Mouse (Mus musculus): ENCODE measurements around the gene Sox12. TPM values are rescaled to one million over a fixed set of nuclear protein-coding genes. Genes with fewer than 3 reads are reported as not detected.
"Not testable (repeated sequence)": the region's sequence is repeated elsewhere in the genome, so short reads cannot be mapped to it uniquely, and the experiment has no call there.

Gene Sox12
- polyA plus RNA-seq, 1 experiment from 2014 or later = 15.8 TPM

DNA sequence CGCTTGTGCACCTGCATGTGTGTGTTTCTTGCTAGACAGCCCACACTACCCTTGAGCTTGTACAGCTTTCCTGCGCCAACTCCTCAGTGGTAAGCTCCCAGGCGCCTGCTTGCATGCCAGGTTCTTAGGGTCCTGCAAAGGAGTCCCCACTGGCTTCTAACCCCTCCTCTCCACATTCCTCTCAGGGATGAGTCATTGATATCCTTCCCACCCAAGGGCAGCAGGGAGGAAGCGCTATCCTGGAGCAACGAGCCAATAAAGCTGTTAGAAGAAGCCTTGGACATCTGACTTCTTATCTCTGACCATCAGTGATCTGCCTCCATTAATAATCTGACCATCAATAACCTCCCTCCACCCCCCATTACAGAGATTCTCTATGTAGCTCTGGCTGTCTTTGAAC is 29.9 kb downstream of the Sox12 start:
- ATAC-seq = no peak
- Histone ChIP-seq H3K9me3 (ENCODE audit: control insufficient read depth, low read length) (no peaks in the 10 kb centered on the region), H3K4me2 (ENCODE audit: low read length) (no peak overlapping the region), H3K27me3 (replicated peaks; ENCODE audit: control insufficient read depth, insufficient read depth, low read length) (no peaks in the 10 kb centered on the region), H3K9ac (replicated peaks; ENCODE audit: low read depth, low read length) (no peak overlapping the region), H3K4me1 (replicated peaks; ENCODE audit: control insufficient read depth, insufficient read depth, low read length) (peaks cover 4% of the 10 kb centered on the region; the same call in 1 of the 2 replicates), H3K4me3 (replicated peaks; ENCODE audit: low read length) (no peak overlapping the region), H3K36me3 (ENCODE audit: control insufficient read depth, insufficient read depth) (no peaks in the 10 kb centered on the region), H3K27ac (ENCODE audit: low read length) (no peak overlapping the region)
- 84% methylated on average over 5 of the region's 5 CpGs for WGBS

GRCm38 (mm10) chr2:152363245-152364147 is 34.4 kb downstream of the Sox12 start:
- Histone ChIP-seq H3K36me3 (ENCODE audit: control insufficient read depth, insufficient read depth) (no peaks in the 10 kb centered on the region), H3K4me1 (replicated peaks; ENCODE audit: control insufficient read depth, insufficient read depth, low read length) (peaks cover 4% of the 10 kb centered on the region; the same call in 1 of the 2 replicates), H3K27ac (ENCODE audit: low read length) (peak overlapping the region; percentile 60), H3K9me3 (ENCODE audit: control insufficient read depth, low read length) (no peaks in the 10 kb centered on the region), H3K4me2 (ENCODE audit: low read length) (peak overlapping the region; percentile 51), H3K9ac (replicated peaks; ENCODE audit: low read depth, low read length) (peak overlapping the region; percentile 32; the same call in 1 of the 2 replicates), H3K4me3 (replicated peaks; ENCODE audit: low read length) (peak overlapping the region; percentile 32), H3K27me3 (replicated peaks; ENCODE audit: control insufficient read depth, insufficient read depth, low read length) (no peaks in the 10 kb centered on the region)
- peak; percentile 72 for ATAC-seq
- 11% methylated on average over 17 of the region's 17 CpGs for WGBS

DNA sequence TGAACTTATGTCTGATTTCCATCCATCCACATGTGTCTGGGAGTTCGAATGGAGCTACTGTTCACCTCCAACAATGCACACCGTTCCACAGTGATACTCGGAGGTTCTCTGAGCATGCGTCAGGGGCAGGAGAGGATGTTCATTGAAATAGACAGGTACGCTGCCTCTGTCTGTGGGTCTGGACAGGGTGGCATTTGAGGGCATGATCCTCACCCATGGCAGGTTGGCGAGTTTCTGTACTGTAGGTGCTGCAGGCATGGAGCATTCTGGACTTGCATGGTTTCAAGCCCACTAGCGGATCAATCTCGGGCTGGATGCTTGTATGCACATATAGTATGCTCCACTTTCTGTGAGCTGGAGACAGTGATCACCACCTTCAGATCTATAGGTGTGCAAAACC is 36.7 kb downstream of the Sox12 start:
- Histone ChIP-seq H3K27me3 (replicated peaks; ENCODE audit: control insufficient read depth, insufficient read depth, low read length) (no peaks in the 10 kb centered on the region), H3K9me3 (ENCODE audit: control insufficient read depth, low read length) (no peaks in the 10 kb centered on the region), H3K9ac (replicated peaks; ENCODE audit: low read depth, low read length) (no peak overlapping the region), H3K27ac (ENCODE audit: low read length) (no peak overlapping the region), H3K4me2 (ENCODE audit: low read length) (no peak overlapping the region), H3K36me3 (ENCODE audit: control insufficient read depth, insufficient read depth) (no peaks in the 10 kb centered on the region), H3K4me1 (replicated peaks; ENCODE audit: control insufficient read depth, insufficient read depth, low read length) (peaks cover 4% of the 10 kb centered on the region; the same call in 1 of the 2 replicates), H3K4me3 (replicated peaks; ENCODE audit: low read length) (no peak overlapping the region)
- ATAC-seq = no peak
- WGBS = 90% methylated on average over 8 of the region's 8 CpGs

DNA sequence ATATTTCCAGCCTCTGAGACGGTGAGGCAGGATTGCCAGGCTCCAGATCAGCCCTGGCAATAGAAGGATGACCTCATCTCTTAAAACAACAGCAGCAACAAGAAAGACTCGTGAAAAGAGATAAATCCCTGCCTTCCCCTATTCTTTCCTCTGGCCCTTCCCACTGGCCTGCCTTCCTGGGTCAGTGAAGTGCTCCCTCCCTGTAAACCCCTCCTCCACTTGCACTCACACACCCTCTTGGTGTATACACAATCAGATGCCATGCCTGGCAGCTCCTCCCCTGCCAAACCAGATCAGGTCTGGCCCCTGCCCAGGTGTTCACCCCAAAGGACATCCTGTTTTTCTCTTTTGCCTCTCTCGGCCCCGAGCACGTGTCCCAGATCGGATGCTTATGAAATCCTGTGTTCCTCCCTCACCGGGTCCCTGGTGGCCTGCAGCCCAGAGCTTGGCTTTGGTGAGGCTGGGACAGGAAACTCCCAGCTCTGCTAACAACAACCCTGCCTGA is 37.5 kb downstream of the Sox12 start:
- Histone ChIP-seq H3K4me2 (ENCODE audit: low read length) (no peak overlapping the region), H3K9me3 (ENCODE audit: control insufficient read depth, low read length) (no peaks in the 10 kb centered on the region), H3K4me3 (replicated peaks; ENCODE audit: low read length) (no peak overlapping the region), H3K36me3 (ENCODE audit: control insufficient read depth, insufficient read depth) (no peaks in the 10 kb centered on the region), H3K27ac (ENCODE audit: low read length) (no peak overlapping the region), H3K9ac (replicated peaks; ENCODE audit: low read depth, low read length) (no peak overlapping the region), H3K4me1 (replicated peaks; ENCODE audit: control insufficient read depth, insufficient read depth, low read length) (peaks cover 4% of the 10 kb centered on the region; the same call in 1 of the 2 replicates), H3K27me3 (replicated peaks; ENCODE audit: control insufficient read depth, insufficient read depth, low read length) (no peaks in the 10 kb centered on the region)
- no peak for ATAC-seq
- WGBS = 65% methylated on average over 7 of the region's 7 CpGs

DNA sequence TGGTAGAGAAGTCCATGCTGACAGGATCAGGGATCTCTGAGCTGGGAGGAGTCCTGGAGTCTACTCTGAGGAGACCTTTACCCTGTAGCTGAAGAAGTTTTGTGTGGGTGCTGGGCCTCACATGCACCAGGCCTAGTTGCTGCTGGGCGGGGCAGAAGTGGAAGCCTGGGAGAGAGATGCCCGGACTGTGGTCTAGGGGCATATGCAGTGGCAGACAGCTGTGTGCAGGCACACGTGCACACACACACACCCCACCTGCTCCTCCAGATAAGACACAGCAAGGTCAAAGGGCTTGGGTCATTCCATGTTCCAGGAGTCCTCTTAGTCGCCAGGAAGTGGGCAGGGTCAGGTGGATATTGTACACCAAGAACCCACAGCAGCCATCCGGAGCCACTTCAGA is 38.2 kb downstream of the Sox12 start:
- no peak overlapping the region for H3K4me3 ChIP-seq (replicated peaks; ENCODE audit: low read length)
- peaks cover 4% of the 10 kb centered on the region; the same call in 1 of the 2 replicates for H3K4me1 ChIP-seq (replicated peaks; ENCODE audit: control insufficient read depth, insufficient read depth, low read length)
- ATAC-seq = no peak
- no peaks in the 10 kb centered on the region for H3K9me3 ChIP-seq (ENCODE audit: control insufficient read depth, low read length)
- H3K27me3 ChIP-seq (replicated peaks; ENCODE audit: control insufficient read depth, insufficient read depth, low read length) = no peaks in the 10 kb centered on the region
- H3K27ac ChIP-seq (ENCODE audit: low read length) = no peak overlapping the region
- no peak overlapping the region for H3K9ac ChIP-seq (replicated peaks; ENCODE audit: low read depth, low read length)
- 90% methylated on average over 5 of the region's 5 CpGs for WGBS
- H3K4me2 ChIP-seq (ENCODE audit: low read length) = no peak overlapping the region
- H3K36me3 ChIP-seq (ENCODE audit: control insufficient read depth, insufficient read depth) = no peaks in the 10 kb centered on the region

DNA sequence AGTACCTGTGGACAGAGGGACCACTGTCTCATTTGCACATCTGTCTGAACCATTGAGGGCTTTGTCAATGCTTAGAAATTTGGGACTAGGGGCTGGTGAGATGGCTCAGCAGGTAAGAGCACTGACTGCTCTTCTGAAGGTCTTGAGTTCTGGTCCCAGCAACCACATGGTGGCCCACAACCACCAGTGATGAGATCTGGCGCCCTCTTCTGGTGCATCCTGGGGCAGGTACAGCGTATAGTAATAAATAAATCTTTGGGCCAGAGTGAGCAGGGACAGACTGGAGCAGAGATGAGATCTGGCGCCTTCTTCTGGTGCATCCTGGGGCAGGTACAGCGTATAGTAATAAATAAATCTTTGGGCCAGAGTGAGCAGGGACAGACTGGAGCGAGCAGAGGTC is 38.9 kb downstream of the Sox12 start:
- H3K4me2 ChIP-seq (ENCODE audit: low read length); H3K4me3 ChIP-seq (replicated peaks; ENCODE audit: low read length); H3K9me3 ChIP-seq (ENCODE audit: control insufficient read depth, low read length); H3K27me3 ChIP-seq (replicated peaks; ENCODE audit: control insufficient read depth, insufficient read depth, low read length); H3K9ac ChIP-seq (replicated peaks; ENCODE audit: low read depth, low read length); H3K4me1 ChIP-seq (replicated peaks; ENCODE audit: control insufficient read depth, insufficient read depth, low read length); H3K27ac ChIP-seq (ENCODE audit: low read length); H3K36me3 ChIP-seq (ENCODE audit: control insufficient read depth, insufficient read depth); ATAC-seq: not testable (repeated sequence)
- 76% methylated on average over 5 of the region's 5 CpGs for WGBS

DNA sequence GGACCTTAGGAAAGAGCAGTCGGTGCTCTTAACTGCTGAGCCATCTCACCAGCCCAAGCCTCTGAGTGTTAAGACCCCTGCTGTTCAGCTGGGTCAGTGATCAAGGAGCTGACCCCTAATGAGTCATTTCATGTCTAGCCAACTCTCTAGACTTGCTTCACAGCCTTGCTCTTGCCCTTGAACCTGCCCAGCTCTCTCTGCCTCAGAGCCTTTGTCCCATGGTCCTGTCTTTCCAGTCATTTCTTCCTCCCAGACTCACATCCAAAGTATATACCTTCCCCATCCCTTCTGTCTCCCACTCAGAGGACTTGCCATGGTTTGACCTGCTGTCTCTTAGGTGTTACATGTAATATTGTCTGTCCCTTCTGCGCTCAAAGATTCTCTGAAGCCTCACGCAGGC is 40.6 kb downstream of the Sox12 start:
- H3K9me3 ChIP-seq (ENCODE audit: control insufficient read depth, low read length) = no peaks in the 10 kb centered on the region
- no peaks in the 10 kb centered on the region for H3K27me3 ChIP-seq (replicated peaks; ENCODE audit: control insufficient read depth, insufficient read depth, low read length)
- H3K4me3 ChIP-seq (replicated peaks; ENCODE audit: low read length) = no peak overlapping the region
- H3K4me1 ChIP-seq (replicated peaks; ENCODE audit: control insufficient read depth, insufficient read depth, low read length) = no peaks in the 10 kb centered on the region
- no peak overlapping the region for H3K9ac ChIP-seq (replicated peaks; ENCODE audit: low read depth, low read length)
- no peak overlapping the region for H3K27ac ChIP-seq (ENCODE audit: low read length)
- ATAC-seq = no peak
- WGBS = 88% methylated on average over 3 of the region's 3 CpGs
- no peak overlapping the region for H3K4me2 ChIP-seq (ENCODE audit: low read length)
- H3K36me3 ChIP-seq (ENCODE audit: control insufficient read depth, insufficient read depth) = no peaks in the 10 kb centered on the region

DNA sequence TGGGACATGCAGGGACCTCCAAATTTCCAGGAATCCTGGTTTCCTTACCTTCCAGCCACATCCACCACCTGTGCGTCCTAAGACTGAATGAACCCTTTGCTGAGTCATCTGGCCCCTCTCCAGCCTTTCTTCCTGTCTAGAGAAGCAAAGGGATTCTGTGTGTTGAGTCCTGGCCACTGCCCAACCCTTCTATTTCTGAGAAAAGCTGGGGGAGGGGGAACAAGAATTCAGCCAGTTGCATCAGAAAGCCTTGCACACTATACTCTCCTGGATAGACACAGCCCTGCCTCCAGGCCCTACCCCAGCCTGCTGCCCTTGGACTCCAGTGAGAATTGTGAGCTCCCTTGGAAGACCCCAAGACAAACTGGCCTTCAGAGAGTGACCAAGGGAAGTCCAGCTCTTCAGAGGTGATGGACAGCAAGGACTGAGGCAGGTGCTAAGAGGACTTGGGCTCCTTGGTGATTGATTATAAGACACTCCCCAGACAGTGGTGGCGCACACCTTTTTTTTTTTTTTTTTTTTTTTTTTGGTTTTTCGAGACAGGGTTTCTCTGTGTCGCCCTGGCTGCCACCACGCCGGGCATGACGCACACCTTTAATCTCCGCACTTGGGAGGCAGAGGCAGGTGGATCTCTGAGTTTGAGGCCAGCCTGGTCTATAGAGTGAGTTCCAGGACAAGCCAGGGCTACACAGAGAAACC is 47.9 kb downstream of the Sox12 start:
- Histone ChIP-seq H3K27ac (ENCODE audit: low read length) (no peak overlapping the region), H3K4me1 (replicated peaks; ENCODE audit: control insufficient read depth, insufficient read depth, low read length) (no peaks in the 10 kb centered on the region), H3K9ac (replicated peaks; ENCODE audit: low read depth, low read length) (no peak overlapping the region), H3K27me3 (replicated peaks; ENCODE audit: control insufficient read depth, insufficient read depth, low read length) (peaks cover 2% of the 10 kb centered on the region; the same call in 1 of the 2 replicates), H3K36me3 (ENCODE audit: control insufficient read depth, insufficient read depth) (no peaks in the 10 kb centered on the region), H3K4me3 (replicated peaks; ENCODE audit: low read length) (no peak overlapping the region), H3K4me2 (ENCODE audit: low read length) (no peak overlapping the region), H3K9me3 (ENCODE audit: control insufficient read depth, low read length) (no peaks in the 10 kb centered on the region)
- ATAC-seq = no peak
- WGBS = 80% methylated on average over 8 of the region's 8 CpGs

DNA sequence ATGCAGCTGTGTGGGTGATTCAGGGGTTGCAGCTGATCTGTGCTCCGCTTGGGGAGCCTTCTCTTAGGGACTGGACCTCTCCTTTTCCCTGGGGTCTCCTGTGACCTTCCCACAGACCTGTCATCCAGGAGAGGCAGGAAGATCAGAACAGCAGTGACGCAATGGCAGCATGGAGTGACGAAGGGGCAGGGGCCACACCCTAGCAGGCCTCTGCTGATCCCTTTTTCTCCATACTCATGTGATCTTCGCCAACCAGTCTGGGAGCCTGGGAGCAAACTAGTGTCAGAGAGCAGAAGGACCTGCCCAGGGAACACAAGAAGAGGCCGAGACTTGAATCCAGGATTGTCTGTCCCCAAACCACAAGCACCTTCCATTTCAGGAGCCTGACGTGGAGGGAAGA is 48.7 kb downstream of the Sox12 start:
- Histone ChIP-seq H3K27ac (ENCODE audit: low read length) (no peak overlapping the region), H3K4me3 (replicated peaks; ENCODE audit: low read length) (no peak overlapping the region), H3K36me3 (ENCODE audit: control insufficient read depth, insufficient read depth) (no peaks in the 10 kb centered on the region), H3K9me3 (ENCODE audit: control insufficient read depth, low read length) (no peaks in the 10 kb centered on the region), H3K27me3 (replicated peaks; ENCODE audit: control insufficient read depth, insufficient read depth, low read length) (peaks cover 2% of the 10 kb centered on the region; the same call in 1 of the 2 replicates), H3K9ac (replicated peaks; ENCODE audit: low read depth, low read length) (no peak overlapping the region), H3K4me1 (replicated peaks; ENCODE audit: control insufficient read depth, insufficient read depth, low read length) (peaks cover 4% of the 10 kb centered on the region), H3K4me2 (ENCODE audit: low read length) (no peak overlapping the region)
- no peak for ATAC-seq
- WGBS = 80% methylated on average over 6 of the region's 6 CpGs

All from forebrain, embryonic 16.5 days (tissue).